Mouse (Mus musculus): Measurements from ENCODE around the gene Pdgfra. TPM values are rescaled to one million over a fixed set of nuclear protein-coding genes. Genes with fewer than 3 reads are reported as not detected.

Gene Pdgfra
- total RNA-seq, 1 experiment = 10.2 TPM

DNA sequence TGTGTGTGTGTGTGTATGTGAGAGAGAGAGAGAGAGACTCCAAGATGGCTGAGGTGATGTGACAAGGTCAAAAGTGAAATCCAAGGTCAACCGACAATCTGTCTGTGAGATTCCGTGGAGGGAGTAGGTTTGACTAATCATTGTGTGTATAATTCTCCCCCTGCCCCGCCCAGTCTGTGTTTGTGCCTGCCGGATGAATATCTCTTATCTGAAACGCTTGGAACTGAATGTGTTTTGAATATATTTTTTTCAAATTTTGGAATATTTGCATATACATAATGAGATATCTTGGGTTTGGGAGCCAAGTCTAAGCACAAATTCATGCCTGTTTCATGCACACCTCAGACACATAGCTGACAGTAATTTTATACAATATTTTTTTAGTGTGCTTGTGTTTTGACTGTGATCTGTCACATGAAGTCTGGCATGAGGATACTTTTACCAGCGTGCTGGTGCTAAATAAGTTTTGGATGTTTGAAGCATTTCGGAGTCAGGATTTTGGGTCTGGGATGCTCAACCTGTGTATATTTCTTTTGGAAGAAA, 32.7 kb downstream of the Pdgfra start:
- no peak overlapping the region for H3K9ac ChIP-seq (ENCODE audit: insufficient read depth, low read depth, low read length, poor library complexity, severe bottlenecking)
- no peak overlapping the region for H3K27ac ChIP-seq (ENCODE audit: insufficient read depth, low read depth, low read length, poor library complexity, severe bottlenecking)
- in situ Hi-C loops (cut with MboI; ENCODE audit: low sequenced_read_pairs in 2 of 2, unreplicated experiment in 2 of 2) = no loop called here
- TF ChIP-seq MAFK (IDR thresholded peaks at IDR 0.05; ENCODE audit: insufficient read depth, low read depth, low read length) = no peak
- TF ChIP-seq ZC3H11A (IDR thresholded peaks at IDR 0.05; ENCODE audit: borderline replicate concordance, low read depth, low read length) = no peak
- no peak for TF ChIP-seq ZNF384 (IDR thresholded peaks at IDR 0.05; ENCODE audit: low read depth, low read length)
- TF ChIP-seq CHD2 (IDR thresholded peaks at IDR 0.05; ENCODE audit: low read depth, low read length) = no peak
- TF ChIP-seq HCFC1 (IDR thresholded peaks at IDR 0.05; ENCODE audit: borderline replicate concordance, insufficient read depth, low read length) = no peak
- no peak for DNase-seq (ENCODE audit: low read depth, low spot score)
- no peak overlapping the region for H3K4me3 ChIP-seq (ENCODE audit: insufficient read depth in 1 of 2, low read depth in 1 of 2, low read length in 2 of 2, poor library complexity in 1 of 2, severe bottlenecking in 1 of 2)
- H3K4me1 ChIP-seq (ENCODE audit: control insufficient read depth in 2 of 2, insufficient read depth in 2 of 2, low read length in 2 of 2, poor library complexity in 1 of 2) = no peaks in the 10 kb centered on the region
- no peaks in the 10 kb centered on the region for H3K36me3 ChIP-seq (ENCODE audit: control insufficient read depth, insufficient read depth, low read length, poor library complexity, severe bottlenecking)
- no peaks in the 10 kb centered on the region for H3K9me3 ChIP-seq (ENCODE audit: control insufficient read depth, insufficient read depth, low read depth, low read length)

- in situ Hi-C loops (cut with MboI; ENCODE audit: low sequenced_read_pairs in 2 of 2, unreplicated experiment in 2 of 2) = no loop called here
- no peaks in the 10 kb centered on the region for H3K9me3 ChIP-seq (ENCODE audit: control insufficient read depth, insufficient read depth, low read depth, low read length)
- H3K36me3 ChIP-seq (ENCODE audit: control insufficient read depth, insufficient read depth, low read length, poor library complexity, severe bottlenecking) = no peaks in the 10 kb centered on the region
- no peak overlapping the region for H3K27ac ChIP-seq (ENCODE audit: insufficient read depth, low read depth, low read length, poor library complexity, severe bottlenecking)
- TF ChIP-seq ZNF384 (IDR thresholded peaks at IDR 0.05; ENCODE audit: low read depth, low read length) = no peak
- no peak for TF ChIP-seq ZC3H11A (IDR thresholded peaks at IDR 0.05; ENCODE audit: borderline replicate concordance, low read depth, low read length)
- TF ChIP-seq HCFC1 (IDR thresholded peaks at IDR 0.05; ENCODE audit: borderline replicate concordance, insufficient read depth, low read length) = no peak
- no peak for TF ChIP-seq MAFK (IDR thresholded peaks at IDR 0.05; ENCODE audit: insufficient read depth, low read depth, low read length)
- TF ChIP-seq CHD2 (IDR thresholded peaks at IDR 0.05; ENCODE audit: low read depth, low read length) = no peak
- no peak overlapping the region for H3K9ac ChIP-seq (ENCODE audit: insufficient read depth, low read depth, low read length, poor library complexity, severe bottlenecking)
- H3K4me1 ChIP-seq (ENCODE audit: control insufficient read depth in 2 of 2, insufficient read depth in 2 of 2, low read length in 2 of 2, poor library complexity in 1 of 2) = no peaks in the 10 kb centered on the region
- no peak overlapping the region for H3K4me3 ChIP-seq (ENCODE audit: insufficient read depth in 1 of 2, low read depth in 1 of 2, low read length in 2 of 2, poor library complexity in 1 of 2, severe bottlenecking in 1 of 2)
- DNase-seq (ENCODE audit: low read depth, low spot score) = no peak
Observed at GRCm38 (mm10) chr5:75185584-75185983, 33.5 kb downstream of the Pdgfra start.

- Histone ChIP-seq H3K9ac (ENCODE audit: insufficient read depth, low read depth, low read length, poor library complexity, severe bottlenecking) (no peak overlapping the region), H3K4me1 (ENCODE audit: control insufficient read depth in 2 of 2, insufficient read depth in 2 of 2, low read length in 2 of 2, poor library complexity in 1 of 2) (no peaks in the 10 kb centered on the region), H3K36me3 (ENCODE audit: control insufficient read depth, insufficient read depth, low read length, poor library complexity, severe bottlenecking) (no peaks in the 10 kb centered on the region), H3K9me3 (ENCODE audit: control insufficient read depth, insufficient read depth, low read depth, low read length) (no peaks in the 10 kb centered on the region), H3K4me3 (ENCODE audit: insufficient read depth in 1 of 2, low read depth in 1 of 2, low read length in 2 of 2, poor library complexity in 1 of 2, severe bottlenecking in 1 of 2) (no peak overlapping the region), H3K27ac (ENCODE audit: insufficient read depth, low read depth, low read length, poor library complexity, severe bottlenecking) (no peak overlapping the region)
- no peak for TF ChIP-seq MAFK (IDR thresholded peaks at IDR 0.05; ENCODE audit: insufficient read depth, low read depth, low read length)
- no peak for TF ChIP-seq CHD2 (IDR thresholded peaks at IDR 0.05; ENCODE audit: low read depth, low read length)
- TF ChIP-seq HCFC1 (IDR thresholded peaks at IDR 0.05; ENCODE audit: borderline replicate concordance, insufficient read depth, low read length) = no peak
- no peak for TF ChIP-seq ZNF384 (IDR thresholded peaks at IDR 0.05; ENCODE audit: low read depth, low read length)
- TF ChIP-seq ZC3H11A (IDR thresholded peaks at IDR 0.05; ENCODE audit: borderline replicate concordance, low read depth, low read length) = no peak
- in situ Hi-C loops (cut with MboI; ENCODE audit: low sequenced_read_pairs in 2 of 2, unreplicated experiment in 2 of 2) = no loop called here
- no peak for DNase-seq (ENCODE audit: low read depth, low spot score)
Observed at GRCm38 (mm10) chr5:75189319-75189987, 37.4 kb downstream of the Pdgfra start.

DNA sequence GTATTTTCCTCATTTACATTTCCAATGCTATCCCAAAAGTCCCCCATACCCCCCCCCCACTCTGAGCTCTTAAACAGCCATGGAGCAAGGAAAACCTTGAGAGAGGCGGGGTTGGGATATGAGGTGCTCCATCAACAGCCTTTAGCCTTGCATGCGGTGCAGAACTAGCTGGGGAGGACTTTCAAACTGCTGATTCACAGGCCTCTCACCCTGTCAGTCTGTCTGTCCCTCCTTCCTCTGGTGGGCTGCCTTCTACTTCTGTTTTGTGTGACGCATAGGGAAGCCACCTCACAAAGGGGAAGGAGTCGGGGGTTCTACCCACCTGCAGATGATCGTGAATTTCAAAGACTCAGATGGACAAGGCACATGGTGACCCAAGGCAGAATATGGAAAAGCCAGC, 41.0 kb downstream of the Pdgfra start:
- H3K27ac ChIP-seq (ENCODE audit: insufficient read depth, low read depth, low read length, poor library complexity, severe bottlenecking) = no peak overlapping the region
- H3K4me3 ChIP-seq (ENCODE audit: insufficient read depth in 1 of 2, low read depth in 1 of 2, low read length in 2 of 2, poor library complexity in 1 of 2, severe bottlenecking in 1 of 2) = no peak overlapping the region
- H3K9me3 ChIP-seq (ENCODE audit: control insufficient read depth, insufficient read depth, low read depth, low read length) = no peaks in the 10 kb centered on the region
- H3K4me1 ChIP-seq (ENCODE audit: control insufficient read depth in 2 of 2, insufficient read depth in 2 of 2, low read length in 2 of 2, poor library complexity in 1 of 2) = no peaks in the 10 kb centered on the region
- in situ Hi-C loops (cut with MboI; ENCODE audit: low sequenced_read_pairs in 2 of 2, unreplicated experiment in 2 of 2) = no loop called here
- H3K36me3 ChIP-seq (ENCODE audit: control insufficient read depth, insufficient read depth, low read length, poor library complexity, severe bottlenecking) = no peaks in the 10 kb centered on the region
- H3K9ac ChIP-seq (ENCODE audit: insufficient read depth, low read depth, low read length, poor library complexity, severe bottlenecking) = no peak overlapping the region
- no peak for DNase-seq (ENCODE audit: low read depth, low spot score)
- no peak for TF ChIP-seq MAFK (IDR thresholded peaks at IDR 0.05; ENCODE audit: insufficient read depth, low read depth, low read length)

GRCm38 (mm10) chr5:75198413-75198812, 46.3 kb downstream of the Pdgfra start:
- TF ChIP-seq ZNF384 (IDR thresholded peaks at IDR 0.05; ENCODE audit: low read depth, low read length) = no peak
- no peak for TF ChIP-seq CHD2 (IDR thresholded peaks at IDR 0.05; ENCODE audit: low read depth, low read length)
- TF ChIP-seq HCFC1 (IDR thresholded peaks at IDR 0.05; ENCODE audit: borderline replicate concordance, insufficient read depth, low read length) = no peak
- TF ChIP-seq MAFK (IDR thresholded peaks at IDR 0.05; ENCODE audit: insufficient read depth, low read depth, low read length) = no peak
- no peak for TF ChIP-seq ZC3H11A (IDR thresholded peaks at IDR 0.05; ENCODE audit: borderline replicate concordance, low read depth, low read length)
- no peak overlapping the region for H3K9ac ChIP-seq (ENCODE audit: insufficient read depth, low read depth, low read length, poor library complexity, severe bottlenecking)

More at GRCm38 (mm10) chr5:75198413-75198812, 46.3 kb downstream of the Pdgfra start:
- in situ Hi-C loops (cut with MboI; ENCODE audit: low sequenced_read_pairs in 2 of 2, unreplicated experiment in 2 of 2) = no loop called here
- no peaks in the 10 kb centered on the region for H3K4me1 ChIP-seq (ENCODE audit: control insufficient read depth in 2 of 2, insufficient read depth in 2 of 2, low read length in 2 of 2, poor library complexity in 1 of 2)
- no peak overlapping the region for H3K27ac ChIP-seq (ENCODE audit: insufficient read depth, low read depth, low read length, poor library complexity, severe bottlenecking)
- DNase-seq (ENCODE audit: low read depth, low spot score) = no peak
- no peaks in the 10 kb centered on the region for H3K36me3 ChIP-seq (ENCODE audit: control insufficient read depth, insufficient read depth, low read length, poor library complexity, severe bottlenecking)
- H3K9me3 ChIP-seq (ENCODE audit: control insufficient read depth, insufficient read depth, low read depth, low read length) = no peaks in the 10 kb centered on the region
- H3K4me3 ChIP-seq (ENCODE audit: insufficient read depth in 1 of 2, low read depth in 1 of 2, low read length in 2 of 2, poor library complexity in 1 of 2, severe bottlenecking in 1 of 2) = no peak overlapping the region
